Mouse (Mus musculus) CH12.LX (cell line): ENCODE results near the gene Dpp6. TPM values are rescaled to one million over a fixed set of nuclear protein-coding genes. Genes with fewer than 3 reads are reported as not detected.

ENCODE experiments used
- DNase-seq: peaks from one replicate; pipeline ENCODE4 v3.0.0-alpha.2; 2013; ENCODE audit errors: extremely low read depth
- H3K27ac ChIP-seq: 2 replicates; pipeline ENCODE4 v1.5.1; 2012; ENCODE audit warnings: low read depth, mild to moderate bottlenecking, control low read depth, moderate library complexity; ENCODE audit not compliant: insufficient read depth
- H3K27me3 ChIP-seq: replicated peaks from 2 replicates; pipeline ENCODE3; 2012; ENCODE audit warnings: inconsistent platforms
- H3K36me3 ChIP-seq, 2 experiments: replicated peaks in 1 of 2; 2 replicates each; pipeline versions ENCODE3 to v1.6.1; 2012; ENCODE audit warnings: inconsistent platforms in 1 of 2, low read length in 1 of 2, mild to moderate bottlenecking in 1 of 2, mixed read lengths in 1 of 2, moderate library complexity in 1 of 2; ENCODE audit not compliant: control insufficient read depth in 1 of 2, insufficient read depth in 1 of 2
- H3K4me1 ChIP-seq, 2 experiments: 2 replicates each; pipeline ENCODE4 v1.6.1; 2012; ENCODE audit warnings: inconsistent platforms in 1 of 2, moderate library complexity in 1 of 2; ENCODE audit not compliant: insufficient read depth in 2 of 2, control insufficient read depth in 1 of 2
- H3K4me2 ChIP-seq: 2 replicates; pipeline ENCODE4 v1.6.1; 2012; ENCODE audit warnings: low read depth, mild to moderate bottlenecking, control low read depth; ENCODE audit not compliant: poor library complexity, insufficient read depth, severe bottlenecking
- H3K4me3 ChIP-seq, 3 experiments: fragments of 150-350 bp in 1 of 3; sonication (generic) in 1 of 3; replicated peaks in 1 of 3; 2 replicates each; pipeline versions ENCODE3 to v1.5.1; 2011 to 2012; ENCODE audit warnings: low read depth in 2 of 3, low read length in 2 of 3, mild to moderate bottlenecking in 2 of 3, moderate library complexity in 2 of 3, control low read depth in 1 of 3, improper control_type of control experiment in 1 of 3, inconsistent platforms in 1 of 3, mixed read lengths in 1 of 3; ENCODE audit not compliant: poor library complexity in 1 of 3
- H3K79me2 ChIP-seq: replicated peaks from 2 replicates; pipeline ENCODE4 v1.6.1; 2012; ENCODE audit warnings: mild to moderate bottlenecking, moderate library complexity; ENCODE audit not compliant: control insufficient read depth, poor library complexity, insufficient read depth, severe bottlenecking; ENCODE audit errors: extremely low read depth
- H3K9ac ChIP-seq: 2 replicates; pipeline ENCODE4 v1.6.1; 2012; ENCODE audit warnings: low read depth, mild to moderate bottlenecking, control low read depth, moderate library complexity; ENCODE audit not compliant: insufficient read depth
- H3K9me3 ChIP-seq: replicated peaks from 2 replicates; pipeline ENCODE3; 2012; ENCODE audit warnings: low read length, inconsistent platforms, mixed read lengths
- CHD1 ChIP-seq: IDR thresholded peaks from 2 replicates; pipeline ENCODE4 v1.6.1; 2012; ENCODE audit warnings: low read depth, low read length, improper control_type of control experiment, inconsistent platforms
- CHD2 ChIP-seq: IDR thresholded peaks from 2 replicates; pipeline ENCODE4 v1.6.1; 2011; ENCODE audit warnings: low read length, improper control_type of control experiment
- CTCF ChIP-seq, 2 experiments: IDR thresholded peaks in 1 of 2; conservative IDR thresholded peaks in 1 of 2; 2 replicates each; pipeline ENCODE4 v1.5.1; 2011 to 2012; ENCODE audit warnings: low read depth in 2 of 2, low read length in 2 of 2, improper control_type of control experiment in 1 of 2, inconsistent platforms in 1 of 2, mild to moderate bottlenecking in 1 of 2, moderate library complexity in 1 of 2
- E2F4 ChIP-seq: IDR thresholded peaks from 2 replicates; pipeline ENCODE4 v1.6.1; 2011; ENCODE audit warnings: low read depth, low read length, improper control_type of control experiment; ENCODE audit not compliant: insufficient replicate concordance
- EP300 ChIP-seq: IDR thresholded peaks from 2 replicates; pipeline ENCODE4 v1.6.1; 2011; ENCODE audit warnings: low read length, improper control_type of control experiment
- ETS1 ChIP-seq: conservative IDR thresholded peaks from 2 replicates; pipeline ENCODE4 v1.6.1; 2012; ENCODE audit warnings: low read depth, mild to moderate bottlenecking, inconsistent platforms, low read length, improper control_type of control experiment, moderate library complexity
- GABPA ChIP-seq: IDR thresholded peaks from 2 replicates; pipeline ENCODE4 v1.6.1; 2012; ENCODE audit warnings: low read depth, low read length, improper control_type of control experiment, inconsistent platforms; ENCODE audit not compliant: insufficient replicate concordance
- IRF4 ChIP-seq: IDR thresholded peaks from 2 replicates; pipeline ENCODE4 v1.6.1; 2014; ENCODE audit warnings: low read depth, mild to moderate bottlenecking, inconsistent platforms, low read length, improper control_type of control experiment
- JUND ChIP-seq: conservative IDR thresholded peaks from 2 replicates; pipeline ENCODE4 v1.6.1; 2011; ENCODE audit warnings: low read depth, low read length, improper control_type of control experiment
- KAT2A ChIP-seq: IDR thresholded peaks from 2 replicates; pipeline ENCODE4 v1.6.1; 2012; ENCODE audit warnings: low read length, improper control_type of control experiment, inconsistent platforms; ENCODE audit not compliant: insufficient replicate concordance
- NELFE ChIP-seq: IDR thresholded peaks from 2 replicates; pipeline ENCODE4 v1.6.1; 2011; ENCODE audit warnings: low read depth, low read length, improper control_type of control experiment
- POLR2A ChIP-seq: IDR thresholded peaks from 2 replicates; pipeline ENCODE4 v1.6.1; 2011; ENCODE audit warnings: low read depth, mild to moderate bottlenecking, improper control_type of control experiment, low read length
- POLR2AphosphoS2 ChIP-seq: IDR thresholded peaks from 2 replicates; pipeline ENCODE4 v1.6.1; 2011; ENCODE audit warnings: low read depth, low read length, improper control_type of control experiment
- RAD21 ChIP-seq: IDR thresholded peaks from 2 replicates; pipeline ENCODE4 v1.6.1; 2011; ENCODE audit warnings: low read depth, mild to moderate bottlenecking, low read length, improper control_type of control experiment, moderate library complexity
- SIN3A ChIP-seq: IDR thresholded peaks from 2 replicates; pipeline ENCODE4 v1.6.1; 2012; ENCODE audit warnings: low read length, improper control_type of control experiment, inconsistent platforms
- SMC3 ChIP-seq: IDR thresholded peaks from 2 replicates; pipeline ENCODE4 v1.6.1; 2011; ENCODE audit warnings: low read depth, low read length, improper control_type of control experiment
- TBP ChIP-seq: conservative IDR thresholded peaks from 2 replicates; pipeline ENCODE4 v1.6.1; 2011; ENCODE audit warnings: low read depth, low read length, improper control_type of control experiment
- TCF12 ChIP-seq: IDR thresholded peaks from 2 replicates; pipeline ENCODE4 v1.6.1; 2014; ENCODE audit warnings: low read depth, mild to moderate bottlenecking, inconsistent platforms, low read length, improper control_type of control experiment
- UBTF ChIP-seq: IDR thresholded peaks from 2 replicates; pipeline ENCODE4 v1.6.1; 2012; ENCODE audit warnings: low read depth, mild to moderate bottlenecking, inconsistent platforms, low read length, improper control_type of control experiment, moderate library complexity
- USF2 ChIP-seq: conservative IDR thresholded peaks from 2 replicates; pipeline ENCODE4 v1.6.1; 2011; ENCODE audit warnings: low read depth, low read length, improper control_type of control experiment
- ZC3H11A ChIP-seq: IDR thresholded peaks from 2 replicates; pipeline ENCODE4 v1.6.1; 2012; ENCODE audit warnings: low read depth, mild to moderate bottlenecking, inconsistent platforms, low read length, improper control_type of control experiment
- ZNF384 ChIP-seq: IDR thresholded peaks from 2 replicates; pipeline ENCODE4 v1.6.1; 2012; ENCODE audit warnings: low read depth, low read length, improper control_type of control experiment, inconsistent platforms
- dilution Hi-C: fragments of 300-500 bp; cut with MboI; formaldehyde crosslinking; loops from 2 replicates; pipeline ENCODE4 v1.14.3; 2020; ENCODE audit warnings: low sequenced_read_pairs; ENCODE audit not compliant: extremely low pct_unique_long_range_greater_than_20kb, extremely low pct_ligation_motif_present
- in situ Hi-C: fragments of 300-500 bp; cut with MboI; formaldehyde crosslinking; loops from 3 replicates; pipeline ENCODE4 v1.14.3; 2019; ENCODE audit warnings: low sequenced_read_pairs, low pct_ligation_motif_present, low pct_unique_long_range_greater_than_20kb, mixed read lengths
- polyA plus RNA-seq: library from polyadenylated mRNA; unstranded; fragments of >175 nt; gene quantifications from 2 replicates; pipeline ENCODE4 v1.2.1, GENCODE M21; 2012; ENCODE audit warnings: low read depth; ENCODE audit not compliant: insufficient read length
- total RNA-seq, 2 experiments: library from RNA; depleted of rRNA; stranded (reverse); fragments of 300-350 nt in 1 of 2; fragments of >200 nt in 1 of 2; gene quantifications; 2 replicates each; pipeline ENCODE4 v1.2.3; 2012 to 2014

Dpp6 gene
- total and polyA plus RNA-seq, 3 experiments: not detected

- dilution Hi-C loops: no loop called here
- no peaks in the 10 kb centered on the region for H3K4me1 ChIP-seq
- DNase-seq: no peak
- H3K27me3 ChIP-seq: peaks cover 22% of the 10 kb centered on the region
- no peaks in the 10 kb centered on the region for H3K9me3 ChIP-seq
- H3K4me2 ChIP-seq: no peak overlapping the region
- no peak for TF ChIP-seq NELFE
- TF ChIP-seq POLR2AphosphoS2: no peak
- no peak for TF ChIP-seq GABPA
- no peak for TF ChIP-seq USF2
- no peak for TF ChIP-seq ZNF384
- TF ChIP-seq CTCF (conservative IDR thresholded peaks at IDR 0.05 in 1 of 2, IDR thresholded peaks at IDR 0.05 in 1 of 2; ENCODE audit: low read depth in 2 of 2, low read length in 2 of 2): no peak
- no peak for TF ChIP-seq EP300
- TF ChIP-seq RAD21: no peak
- no peak for TF ChIP-seq JUND
- no peak for TF ChIP-seq SIN3A
- no peak for TF ChIP-seq SMC3
- TF ChIP-seq, all 38 proteins: peak for 0
- H3K9ac ChIP-seq: no peak overlapping the region
- no peak overlapping the region for H3K27ac ChIP-seq
- no peaks in the 10 kb centered on the region for H3K79me2 ChIP-seq
- H3K4me3 ChIP-seq: no peak overlapping the region
- in situ Hi-C loops: no loop called here
- no peaks in the 10 kb centered on the region for H3K36me3 ChIP-seq
Measured at GRCm38 (mm10) chr5:27708209-27708608, 891.2 kb downstream of the Dpp6 start.

- no peak overlapping the region for H3K27ac ChIP-seq
- no peak for TF ChIP-seq CHD1
- TF ChIP-seq ETS1: no peak
- TF ChIP-seq POLR2AphosphoS2: no peak
- TF ChIP-seq POLR2A: no peak
- no peak for TF ChIP-seq GABPA
- no peak for TF ChIP-seq KAT2A
- TF ChIP-seq E2F4: no peak
- no peak for TF ChIP-seq TCF12
- no peak for TF ChIP-seq UBTF
- no peak for TF ChIP-seq IRF4
- TF ChIP-seq RAD21: no peak
- no peak for TF ChIP-seq CHD2
- no peak for TF ChIP-seq TBP
- no peak for TF ChIP-seq ZC3H11A
- no peak for TF ChIP-seq NELFE
- TF ChIP-seq, all 38 proteins: peak for 0
- Histone ChIP-seq H3K79me2 (no peaks in the 10 kb centered on the region), H3K9ac (no peak overlapping the region), H3K4me3 (no peak overlapping the region), H3K36me3 (no peaks in the 10 kb centered on the region), H3K4me2 (no peak overlapping the region), H3K9me3 (no peaks in the 10 kb centered on the region), H3K4me1 (no peaks in the 10 kb centered on the region), H3K27me3 (peaks cover 38% of the 10 kb centered on the region)
- dilution Hi-C loops: no loop called here
- in situ Hi-C loops: no loop called here
- DNase-seq: no peak
Measured at GRCm38 (mm10) chr5:27711461-27712192, 894.6 kb downstream of the Dpp6 start.
